Mouse (Mus musculus): ENCODE data around the gene Trim11.

GRCm38 (mm10) chr11:58948542-58949479 is 29.1 kb upstream of the Trim11 start, which contains the start of gene Hist3h2ba:
- no peak for TF ChIP-seq CTCF (IDR thresholded peaks at IDR 0.05; ENCODE audit: borderline replicate concordance, insufficient read depth, low read length)
- no peak for TF ChIP-seq POLR2A (IDR thresholded peaks at IDR 0.05; ENCODE audit: low read depth, low read length)

Measured in embryonic fibroblast, embryonic 13.5 days (primary cell).